Mouse (Mus musculus) common myeloid progenitor, adult 5-6 weeks (primary cell): ENCODE measurements around the gene Ciz1. TPM values are rescaled to one million over a fixed set of nuclear protein-coding genes. Genes with fewer than 3 reads are reported as not detected.

Experiments used
- ATAC-seq: replicated peaks from 2 replicates; pipeline ENCODE4 v1.8.0; 2016; ENCODE audit warnings: low read depth, mild to moderate bottlenecking, moderate TSS enrichment, inconsistent platforms; ENCODE audit not compliant: poor library complexity, severe bottlenecking
- total RNA-seq: library from RNA; stranded (forward); fragments of 200-1000, 187-1606 nt; gene quantifications from 2 replicates; pipeline ENCODE4 v1.2.3, GENCODE M21; 2017

Ciz1 gene
- total RNA-seq, 1 experiment from 2014 or later = 76.5 TPM

- ATAC-seq = no peak
Measured at GRCm38 (mm10) chr2:32429215-32429891, 77.2 kb downstream of the Ciz1 start.

Other genes starting within 250 kb of the Ciz1 start
- 20.7 and 34.7 TPM in 2 replicates for gene Prrc2b, start 201.2 kb upstream of the Ciz1 start, total RNA-seq
- 22.7 and 33.6 TPM in 2 replicates for gene Pomt1, start 115.7 kb upstream of the Ciz1 start, total RNA-seq
- gene Uck1, start 92.2 kb upstream of the Ciz1 start, total RNA-seq = 21.3 and 27.0 TPM in 2 replicates
- gene Golga2, start 64.9 kb upstream of the Ciz1 start, total RNA-seq = 42.8 and 48.4 TPM in 2 replicates
- 324 and 355 TPM in 2 replicates for gene Swi5, start 64.3 kb upstream of the Ciz1 start, total RNA-seq
- gene Dnm1, start 1.0 kb downstream of the Ciz1 start, total RNA-seq = not detected in 2 replicates
- gene 1110008P14Rik, start 29.6 kb downstream of the Ciz1 start, total RNA-seq = 2.1 and 6.5 TPM in 2 replicates
- 17.2 and 22.0 TPM in 2 replicates for gene Lcn2, start 35.9 kb downstream of the Ciz1 start, total RNA-seq
- 7.1 and 8.6 TPM in 2 replicates for gene Ptges2, start 43.6 kb downstream of the Ciz1 start, total RNA-seq
- gene Naif1, start 98.1 kb downstream of the Ciz1 start, total RNA-seq = 2.8 and 3.3 TPM in 2 replicates
- gene Slc25a25, start 99.1 kb downstream of the Ciz1 start, total RNA-seq = 7.9 and 12.7 TPM in 2 replicates
- gene Fam102a, start 183.0 kb downstream of the Ciz1 start, total RNA-seq = 3.6 and 3.9 TPM in 2 replicates
- 37.1 and 40.5 TPM in 2 replicates for gene Dpm2, start 218.5 kb downstream of the Ciz1 start, total RNA-seq
- not detected in 2 replicates for gene Pip5kl1, start 222.5 kb downstream of the Ciz1 start, total RNA-seq
- gene 9430097D07Rik, start 223.4 kb downstream of the Ciz1 start, total RNA-seq = not detected in 2 replicates
- 25.7 and 28.8 TPM in 2 replicates for gene St6galnac4, start 234.8 kb downstream of the Ciz1 start, total RNA-seq
- gene St6galnac6, start 247.4 kb downstream of the Ciz1 start, total RNA-seq = 12.7 and 22.9 TPM in 2 replicates